ENCODE assay signal across 30 mouse cellular contexts in genomic region chr6:112999199-112999598, GRCm38 (mm10). TPM values are rescaled to one million over a fixed set of nuclear protein-coding genes. Genes with fewer than 3 reads are reported as not detected.
A peak's percentile ranks its signal among the peaks of the same experiment; 100 is the strongest.
DNase-seq lines count a peak whose midpoint lies in the region; ATAC-seq lines count a peak whose summit lies in the region.
"Had no signal": no experiment of that assay in that cellular context is flagged by ENCODE, and none has a peak within 500 bp of the region (broad histone marks: within the 10 kb centered on the region; RNA-seq: fewer than 3 reads in every experiment).

No protein-coding gene starts in this region.

- 51% methylated on average over 2 of the region's 2 CpGs for WGBS in midbrain, embryonic 13.5 days

- no peak for ATAC-seq in megakaryocyte-erythroid progenitor cell, adult 5-6 weeks (replicated peaks; ENCODE audit: low FRiP score, low TSS enrichment, poor library complexity, severe bottlenecking)
- no peak for ATAC-seq in midbrain, embryonic 13.5 days
- ATAC-seq: forebrain, embryonic 16.5 days; intestine, embryonic 16.5 days; liver, embryonic 12.5 days; liver, postnatal 0 days had no signal

- DNase-seq in adrenal gland, postnatal 25 days: peak; percentile 6
- DNase-seq in adrenal gland, adult 8-10 months: no peak
- DNase-seq in 3T3-L1 (ENCODE audit: low read depth, low spot score): peak; percentile 75
- DNase-seq in Muller cell, postnatal 12 days (ENCODE audit: inconsistent ontology term): peak; percentile 41
- peak; percentile 71 for DNase-seq in fibroblast of lung, adult 2 months (ENCODE audit: low read depth)
- DNase-seq: B cell, adult 2 months; cerebellum, adult 11 months; cerebellum, adult 9-10 months; cerebellum, postnatal 36 days; gastrocnemius, adult 2 months; gastrocnemius, postnatal 36 days; heart, adult 2 months; heart, postnatal 4 days; kidney, adult 8-10 months; kidney, postnatal 10 days; liver, postnatal 0 days; lung, postnatal 36 days; right cerebral cortex, postnatal 4 days; thymus, adult 18-20 months; thymus, postnatal 36 days had no signal

- H3K4me1 ChIP-seq in midbrain, embryonic 13.5 days (replicated peaks): peaks cover 11% of the 10 kb centered on the region
- H3K4me1 ChIP-seq: heart, embryonic 12.5 days; liver, embryonic 12.5 days had no signal

- H3K9me3 ChIP-seq in midbrain, embryonic 13.5 days: 0 out of 2 replicates have a peak, but pooled peaks cover 3% of the 10 kb centered on the region
- H3K9me3 ChIP-seq: heart, embryonic 12.5 days; hindbrain, embryonic 13.5 days; liver, embryonic 12.5 days; midbrain, embryonic 15.5 days had no signal

- H3K4me3 ChIP-seq in midbrain, embryonic 13.5 days (replicated peaks): no peak overlapping the region
- H3K4me3 ChIP-seq: gastrocnemius, adult 2 months; heart, adult 2 months; heart, embryonic 12.5 days; hindbrain, embryonic 13.5 days; left cerebral cortex, adult 2 months; liver, embryonic 12.5 days; midbrain, embryonic 15.5 days had no signal

- no peak overlapping the region for H3K4me2 ChIP-seq in midbrain, embryonic 13.5 days (replicated peaks)
- H3K4me2 ChIP-seq: heart, embryonic 12.5 days; hindbrain, embryonic 13.5 days; liver, embryonic 12.5 days; midbrain, embryonic 15.5 days had no signal

- H3K27me3 ChIP-seq in midbrain, embryonic 13.5 days: no peaks in the 10 kb centered on the region
- H3K27me3 ChIP-seq: heart, embryonic 12.5 days; hindbrain, embryonic 13.5 days; midbrain, embryonic 15.5 days had no signal

- no peak overlapping the region for H3K27ac ChIP-seq in midbrain, embryonic 13.5 days
- H3K27ac ChIP-seq: gastrocnemius, adult 2 months; heart, adult 2 months; hindbrain, embryonic 13.5 days; left cerebral cortex, adult 2 months; liver, embryonic 12.5 days; midbrain, embryonic 15.5 days; stomach, postnatal 0 days had no signal

- no peak overlapping the region for H3K9ac ChIP-seq in midbrain, embryonic 13.5 days (replicated peaks)
- H3K9ac ChIP-seq: heart, embryonic 12.5 days; hindbrain, embryonic 13.5 days; liver, embryonic 12.5 days; liver, postnatal 0 days; midbrain, embryonic 15.5 days had no signal

- H3K36me3 ChIP-seq in midbrain, embryonic 13.5 days: no peaks in the 10 kb centered on the region
- H3K36me3 ChIP-seq: heart, embryonic 12.5 days; hindbrain, embryonic 13.5 days; liver, embryonic 12.5 days; midbrain, embryonic 15.5 days had no signal

RNA-seq across cellular contexts. Expression of gene Thumpd3, which starts 46.8 kb away (rescaled TPM):
- 39.1 and 48.1 TPM in 2 replicates for total RNA-seq in adrenal gland, postnatal 25 days (2021)
- 10 to 100 TPM; 35.4 to 46.8 (median 41.3) TPM for total RNA-seq in adrenal gland, adult 8-10 months (2022)
- total RNA-seq in megakaryocyte-erythroid progenitor cell, adult 5-6 weeks (2014; fragmentation: Nextera tagmentation): 123 and 125 TPM in 2 replicates
- 147 and 161 TPM in 2 replicates for total RNA-seq in megakaryocyte-erythroid progenitor cell, adult 5-6 weeks (2017)
- 57.0 and 59.0 TPM in 2 replicates for polyA plus RNA-seq in midbrain, embryonic 13.5 days (2015; fragmentation: Nextera tagmentation; extraction: Ambion mirVana)

RNA-seq across cellular contexts. Expression of gene Srgap3, which starts 52.1 kb away (rescaled TPM):
- total RNA-seq in adrenal gland, postnatal 25 days (2021): 22.0 and 25.1 TPM in 2 replicates
- total RNA-seq in adrenal gland, adult 8-10 months (2022): 10 to 100 TPM; 15.5 to 30.7 (median 22.3) TPM
- total RNA-seq in megakaryocyte-erythroid progenitor cell, adult 5-6 weeks (2014; fragmentation: Nextera tagmentation): 2.3 and 2.8 TPM in 2 replicates
- 0.75 and 2.4 TPM in 2 replicates for total RNA-seq in megakaryocyte-erythroid progenitor cell, adult 5-6 weeks (2017)
- polyA plus RNA-seq in midbrain, embryonic 13.5 days (2015; fragmentation: Nextera tagmentation; extraction: Ambion mirVana): 49.8 and 53.5 TPM in 2 replicates
